Mouse (Mus musculus) stomach, postnatal 0 days (tissue): ENCODE results near the gene Naa80. TPM values are rescaled to one million over a fixed set of nuclear protein-coding genes. Genes with fewer than 3 reads are reported as not detected.

Source experiments
- ATAC-seq: fragments of 200-750 bp; cut with Nextera tagmentation; 2 replicates; pipeline ENCODE4 v1.8.0; 2017; ENCODE audit not compliant: low FRiP score, low TSS enrichment
- DNase-seq: peaks from one replicate; pipeline ENCODE4 v3.0.0-alpha.2; 2016; ENCODE audit warnings: low spot score
- H3K27ac ChIP-seq: fragments of 300-500 bp; sonication (generic); replicated peaks from 2 replicates; pipeline ENCODE4 v1.5.1; 2014; ENCODE audit warnings: mild to moderate bottlenecking, control low read depth
- H3K27me3 ChIP-seq: fragments of 300-500 bp; sonication (generic); 2 replicates; pipeline ENCODE4 v1.6.1; 2014; ENCODE audit warnings: low read length; ENCODE audit not compliant: control insufficient read depth, insufficient read depth
- H3K36me3 ChIP-seq: fragments of 300-500 bp; sonication (generic); 2 replicates; pipeline ENCODE4 v1.6.1; 2014; ENCODE audit warnings: low read length, mixed read lengths; ENCODE audit not compliant: control insufficient read depth, insufficient read depth
- H3K4me1 ChIP-seq: fragments of 300-500 bp; sonication (generic); replicated peaks from 2 replicates; pipeline ENCODE4 v1.6.1; 2014; ENCODE audit warnings: antibody characterized with exemption; ENCODE audit not compliant: control insufficient read depth, insufficient read depth
- H3K4me2 ChIP-seq: fragments of 300-500 bp; sonication (generic); replicated peaks from 2 replicates; pipeline ENCODE4 v1.6.1; 2014; ENCODE audit warnings: low read depth, mild to moderate bottlenecking, control low read depth, moderate library complexity
- H3K4me3 ChIP-seq: fragments of 300-500 bp; sonication (generic); 2 replicates; pipeline ENCODE4 v1.5.1; 2014; ENCODE audit warnings: low read depth, low read length, control low read depth
- H3K9ac ChIP-seq: fragments of 300-500 bp; sonication (generic); 2 replicates; pipeline ENCODE4 v1.6.1; 2014; ENCODE audit warnings: mild to moderate bottlenecking, low read length, control low read depth, mixed read lengths
- H3K9me3 ChIP-seq: fragments of 300-500 bp; sonication (generic); 2 replicates; pipeline ENCODE4 v1.6.1; 2016; ENCODE audit warnings: low read length; ENCODE audit not compliant: control insufficient read depth
- CTCF ChIP-seq: IDR thresholded peaks from 2 replicates; pipeline ENCODE4 v1.5.1; 2016; ENCODE audit warnings: antibody characterized with exemption, low read depth, mild to moderate bottlenecking, moderate library complexity
- EP300 ChIP-seq: optimal IDR thresholded peaks from 2 replicates; pipeline ENCODE3; 2016; ENCODE audit warnings: antibody characterized with exemption
- WGBS: fragments of 180-500 bp; shearing (Covaris S2); extraction: QIAGEN DNeasy Blood & Tissue Kit; methylation state at CpG from one replicate; pipeline ENCODE4 v1.1.7; 2014; 5-methylcytosine and 5-hydroxymethylcytosine counted together
- polyA plus RNA-seq: library from polyadenylated mRNA; unstranded; fragments of >200 nt; fragmentation: Nextera tagmentation; extraction: Ambion mirVana; gene quantifications from 2 replicates; pipeline ENCODE4 v1.2.1, GENCODE M21; 2015

Gene Naa80
- polyA plus RNA-seq, 1 experiment from 2014 or later, result 13.3 TPM

DNA sequence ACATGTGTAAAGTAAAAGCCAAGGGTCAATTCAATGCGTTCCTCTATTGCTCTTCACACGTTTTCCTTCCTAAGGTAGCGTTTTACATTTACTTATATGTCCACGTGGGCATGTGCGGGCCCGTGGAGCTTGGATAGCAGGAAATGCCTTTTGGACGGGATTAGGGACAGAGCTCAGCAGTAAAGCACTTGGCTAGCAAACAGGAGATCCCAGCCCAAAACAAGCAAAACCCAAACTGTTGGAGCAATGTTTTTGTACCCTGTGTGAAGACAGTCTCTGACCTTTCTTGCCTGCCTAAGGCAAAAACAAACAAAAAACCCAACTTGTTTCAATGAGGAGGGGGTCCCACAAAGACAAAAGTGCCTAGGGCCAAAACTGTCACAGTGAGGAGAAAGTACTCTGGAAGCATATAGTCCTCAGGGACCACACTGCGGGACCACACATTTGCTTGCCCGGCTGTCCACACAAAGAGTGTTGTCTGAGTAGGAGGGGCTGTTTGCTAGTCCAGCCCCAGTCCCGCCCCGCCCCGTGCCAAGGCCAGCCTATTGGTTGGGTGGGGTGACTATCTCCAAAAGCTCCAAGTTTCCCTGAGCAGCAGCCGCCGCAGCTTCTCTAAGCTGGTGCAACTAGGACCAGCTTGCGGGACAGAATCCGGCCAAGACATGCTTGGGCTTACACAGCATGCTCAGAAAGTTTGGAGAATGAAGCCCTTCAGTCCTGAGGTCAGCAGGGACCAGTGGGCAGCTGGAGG lies 2.2 kb upstream of the Naa80 start, which contains the start of gene Hyal1:
TSS of gene Hyal1 (plus strand) at position 571 of the 751 bp plus-strand sequence.
- H3K9ac ChIP-seq, result peak within 1 kb of the TSS; percentile 66
- ATAC-seq (peak; percentile 68), DNase-seq (peak; percentile 96)
- H3K27me3 ChIP-seq, result no peaks in the 10 kb centered on the region
- no peaks in the 10 kb centered on the region for H3K9me3 ChIP-seq
- H3K4me2 ChIP-seq, result peak within 1 kb of the TSS; percentile 69
- TF ChIP-seq EP300 (no peak), CTCF (no peak)
- H3K36me3 ChIP-seq, result peaks cover 6% of the 10 kb centered on the region; the same call in 1 of the 2 replicates
- H3K4me3 ChIP-seq, result peak within 1 kb of the TSS; percentile 47
- WGBS, result 9% methylated on average over 16 of the region's 16 CpGs
- H3K4me1 ChIP-seq, result peaks cover 8% of the 10 kb centered on the region
- peak within 1 kb of the TSS; percentile 92 for H3K27ac ChIP-seq

DNA sequence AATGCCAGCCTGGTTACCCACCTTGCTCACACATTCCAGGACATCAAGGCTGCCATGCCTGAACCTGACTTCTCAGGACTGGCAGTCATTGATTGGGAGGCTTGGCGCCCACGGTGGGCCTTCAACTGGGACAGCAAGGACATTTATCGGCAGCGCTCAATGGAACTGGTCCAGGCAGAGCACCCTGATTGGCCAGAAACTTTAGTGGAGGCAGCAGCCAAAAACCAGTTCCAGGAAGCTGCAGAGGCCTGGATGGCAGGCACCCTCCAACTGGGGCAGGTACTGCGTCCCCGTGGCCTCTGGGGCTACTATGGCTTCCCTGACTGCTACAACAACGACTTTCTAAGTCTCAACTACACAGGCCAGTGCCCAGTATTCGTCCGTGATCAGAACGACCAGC lies 816 bp upstream of the Naa80 start:
- Histone ChIP-seq H3K36me3 (no peaks in the 10 kb centered on the region), H3K4me1 (peaks cover 8% of the 10 kb centered on the region), H3K27me3 (no peaks in the 10 kb centered on the region), H3K9ac (no peak overlapping the region), H3K27ac (peak overlapping the region; percentile 92; the same call in 1 of the 2 replicates), H3K9me3 (no peaks in the 10 kb centered on the region), H3K4me3 (peak overlapping the region; percentile 17), H3K4me2 (peak overlapping the region; percentile 69)
- ATAC-seq (no peak), DNase-seq (no peak)
- WGBS, result 83% methylated on average over 10 of the region's 10 CpGs
- TF ChIP-seq EP300 (no peak), CTCF (no peak)

- H3K27me3 ChIP-seq, result no peaks in the 10 kb centered on the region
- H3K4me1 ChIP-seq, result peaks cover 8% of the 10 kb centered on the region
- H3K9me3 ChIP-seq, result no peaks in the 10 kb centered on the region
- no peak for TF ChIP-seq CTCF
- TF ChIP-seq EP300, result no peak
- WGBS, result 91% methylated on average over 14 of the region's 14 CpGs
- H3K9ac ChIP-seq, result peak overlapping the region; percentile 23
- H3K4me3 ChIP-seq, result no peak overlapping the region
- H3K4me2 ChIP-seq, result no peak overlapping the region
- peak overlapping the region; percentile 96 for H3K27ac ChIP-seq
- DNase-seq (no peak), ATAC-seq (no peak)
- no peaks in the 10 kb centered on the region for H3K36me3 ChIP-seq
These were observed 575 bp downstream of the Naa80 start for GRCm38 (mm10) chr9:107579023-107579900.

DNA sequence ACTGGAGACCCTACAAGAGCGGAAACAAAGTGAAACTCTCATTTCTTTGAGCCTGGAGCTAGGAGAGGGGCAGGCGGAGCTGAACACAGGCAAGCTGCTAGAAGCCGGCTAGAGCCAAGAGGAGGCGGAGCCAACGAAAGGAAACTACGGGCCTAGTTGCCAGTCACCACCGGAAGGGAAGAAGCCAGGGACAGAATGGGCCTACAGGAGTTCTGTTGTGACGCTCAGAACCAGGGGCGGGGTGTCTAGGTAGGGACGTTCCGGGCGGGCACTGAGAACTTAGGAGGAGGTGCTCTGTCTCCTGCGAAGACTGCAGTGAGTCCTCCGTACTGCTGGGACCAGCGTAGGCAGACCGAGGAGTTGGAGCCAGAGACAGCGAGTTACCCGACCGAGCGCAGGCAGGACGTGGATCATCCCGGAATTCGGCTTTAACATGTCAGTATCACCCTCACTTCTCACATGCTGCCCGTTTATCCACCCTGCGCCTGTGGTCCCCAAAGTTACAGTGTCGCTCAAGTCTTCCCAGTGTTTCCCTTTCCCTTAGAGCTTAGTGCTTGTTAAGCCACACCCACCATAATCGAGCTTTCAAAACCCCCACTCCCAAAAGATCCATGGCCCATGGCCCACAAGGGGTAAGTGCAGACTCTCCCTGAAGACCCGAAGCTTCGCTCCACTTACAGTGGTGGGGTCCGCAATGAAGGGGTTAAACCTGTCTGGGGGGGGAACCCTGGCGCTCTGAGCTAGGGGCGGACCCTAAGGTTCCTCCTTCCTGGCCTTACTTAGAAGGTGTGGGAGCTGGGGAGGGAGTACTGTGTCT lies 2.0 kb downstream of the Naa80 start, which contains the start of gene Hyal3:
TSS of gene Hyal3 (plus strand) at position 318 of the 817 bp plus-strand sequence.
- Histone ChIP-seq H3K9me3 (no peaks in the 10 kb centered on the region), H3K27ac (peak within 1 kb of the TSS; percentile 96), H3K4me1 (peaks cover 8% of the 10 kb centered on the region), H3K4me3 (peak within 1 kb of the TSS; percentile 60), H3K9ac (peak within 1 kb of the TSS; percentile 77), H3K4me2 (peak within 1 kb of the TSS; percentile 92), H3K27me3 (no peaks in the 10 kb centered on the region), H3K36me3 (no peaks in the 10 kb centered on the region)
- 1% methylated on average over 32 of the region's 32 CpGs for WGBS
- TF ChIP-seq EP300 (no peak), CTCF (peak; percentile 2; the same call in 1 of the 2 replicates)
- DNase-seq (peak; percentile 92), ATAC-seq (peak; percentile 75)

DNA sequence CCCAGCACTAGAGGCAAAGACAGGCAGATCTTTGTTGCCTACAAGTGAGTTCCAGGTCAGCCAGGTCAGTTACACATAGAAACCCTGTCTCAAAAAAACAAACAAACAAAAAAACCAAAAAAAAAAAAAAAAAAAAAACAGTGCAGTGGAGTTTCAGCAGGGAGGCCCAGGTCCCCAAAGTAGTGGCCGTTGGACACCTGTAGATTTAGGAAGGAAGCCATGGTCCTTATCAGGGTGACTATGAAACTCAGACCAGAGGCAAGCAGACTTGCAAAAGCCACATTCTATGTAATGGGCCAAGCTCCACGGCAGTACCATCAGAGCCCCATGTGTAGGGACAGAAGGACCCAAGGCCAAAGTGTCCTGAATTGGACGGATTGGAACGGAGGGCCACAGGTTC lies 2.9 kb downstream of the Naa80 start:
- no peak for ATAC-seq
- no peaks in the 10 kb centered on the region for H3K27me3 ChIP-seq
- H3K9me3 ChIP-seq, result no peaks in the 10 kb centered on the region
- DNase-seq, result no peak
- H3K36me3 ChIP-seq, result no peaks in the 10 kb centered on the region
- peak overlapping the region; percentile 92 for H3K4me2 ChIP-seq
- H3K9ac ChIP-seq, result peak overlapping the region; percentile 77
- 59% methylated on average over 4 of the region's 4 CpGs for WGBS
- no peak for TF ChIP-seq CTCF
- TF ChIP-seq EP300, result no peak
- H3K27ac ChIP-seq, result peak overlapping the region; percentile 96
- peaks cover 5% of the 10 kb centered on the region; the same call in 1 of the 2 replicates for H3K4me1 ChIP-seq
- H3K4me3 ChIP-seq, result peak overlapping the region; percentile 60
